10 mouse cellular contexts compared by ENCODE assay signal in genomic region chr19:8755652-8756051, GRCm38 (mm10). TPM values are rescaled to one million over a fixed set of nuclear protein-coding genes. Genes with fewer than 3 reads are reported as not detected.
DNase-seq lines count a peak whose midpoint lies in the region; ATAC-seq and TF ChIP-seq lines count a peak whose summit lies in the region.
"Had no signal": no experiment of that assay in that cellular context is flagged by ENCODE, and none has a peak within 500 bp of the region (broad histone marks: within the 10 kb centered on the region; RNA-seq: fewer than 3 reads in every experiment).

No protein-coding gene starts in this region.

- TF ChIP-seq POLR2A in heart, adult 2 months (IDR thresholded peaks at IDR 0.05; ENCODE audit: insufficient read depth, low read depth, low read length), result no peak
- no peak for TF ChIP-seq POLR2A in CH12.LX (IDR thresholded peaks at IDR 0.05; ENCODE audit: low read depth, low read length)

- peaks cover 7% of the 10 kb centered on the region for H3K79me2 ChIP-seq in heart, adult 2 months (replicated peaks; ENCODE audit: control insufficient read depth, insufficient read depth, low read length)
- peaks cover 45% of the 10 kb centered on the region for H3K79me2 ChIP-seq in CH12.LX (replicated peaks; ENCODE audit: control insufficient read depth, extremely low read depth, insufficient read depth, poor library complexity, severe bottlenecking)

- no peak for TF ChIP-seq EP300 in heart, adult 2 months (IDR thresholded peaks at IDR 0.05; ENCODE audit: insufficient read depth, low read depth, low read length)
- TF ChIP-seq EP300 in CH12.LX (IDR thresholded peaks at IDR 0.05; ENCODE audit: low read length), result no peak

- peak overlapping the region; percentile 73 for H3K4me3 ChIP-seq in heart, embryonic 13.5 days
- H3K4me3 ChIP-seq in heart, adult 2 months, result no peak overlapping the region
- H3K4me3 ChIP-seq in CH12.LX (replicated peaks in 1 of 3; ENCODE audit: low read depth in 2 of 3, low read length in 2 of 3, poor library complexity in 1 of 3), result no peak overlapping the region
- no peak overlapping the region for H3K4me3 ChIP-seq in forebrain, embryonic 13.5 days
- H3K4me3 ChIP-seq in limb, embryonic 15.5 days, result peak overlapping the region; percentile 93; the same call in 1 of the 2 replicates

- H3K4me1 ChIP-seq in heart, embryonic 13.5 days, result peaks cover 35% of the 10 kb centered on the region
- H3K4me1 ChIP-seq in heart, adult 2 months (ENCODE audit: control insufficient read depth, insufficient read depth, low read length), result peaks cover 4% of the 10 kb centered on the region
- peaks cover 0 to 26% of the 10 kb centered on the region in 2 experiments; a peak in 2 of 4 replicates for H3K4me1 ChIP-seq in CH12.LX (ENCODE audit: control insufficient read depth in 1 of 2, insufficient read depth in 2 of 2)
- H3K4me1 ChIP-seq in forebrain, embryonic 13.5 days, result peaks cover 26% of the 10 kb centered on the region
- peaks cover 19% of the 10 kb centered on the region for H3K4me1 ChIP-seq in limb, embryonic 15.5 days

- H3K36me3 ChIP-seq in heart, embryonic 13.5 days, result peaks cover 53% of the 10 kb centered on the region
- H3K36me3 ChIP-seq in heart, adult 2 months (ENCODE audit: control insufficient read depth, insufficient read depth, low read length), result peaks cover 10% of the 10 kb centered on the region
- peaks cover 32 to 41% of the 10 kb centered on the region in 2 experiments for H3K36me3 ChIP-seq in CH12.LX (replicated peaks in 1 of 2; ENCODE audit: control insufficient read depth in 1 of 2, insufficient read depth in 1 of 2, low read length in 1 of 2)
- H3K36me3 ChIP-seq in forebrain, embryonic 13.5 days (ENCODE audit: poor library complexity, severe bottlenecking), result peaks cover 46% of the 10 kb centered on the region
- H3K36me3 ChIP-seq in limb, embryonic 15.5 days, result peaks cover 45% of the 10 kb centered on the region

- no peak for TF ChIP-seq CTCF in heart, adult 2 months (IDR thresholded peaks at IDR 0.05)
- TF ChIP-seq CTCF in CH12.LX (conservative IDR thresholded peaks at IDR 0.05 in 1 of 2, IDR thresholded peaks at IDR 0.05 in 1 of 2; ENCODE audit: low read depth in 2 of 2, low read length in 2 of 2), result no peak

- peak overlapping the region; percentile 87 for H3K4me2 ChIP-seq in heart, embryonic 13.5 days
- H3K4me2 ChIP-seq in CH12.LX (ENCODE audit: insufficient read depth, low read depth, poor library complexity, severe bottlenecking), result peak overlapping the region; percentile 97
- H3K4me2 ChIP-seq in forebrain, embryonic 13.5 days, result peak overlapping the region; percentile 85
- H3K4me2 ChIP-seq in limb, embryonic 15.5 days, result peak overlapping the region; percentile 54; the same call in 1 of the 2 replicates

- in situ Hi-C loops in CH12.LX (cut with MboI; ENCODE audit: low pct_ligation_motif_present, low pct_unique_long_range_greater_than_20kb, low sequenced_read_pairs), result no loop called here

- H3K27ac ChIP-seq in heart, embryonic 13.5 days (replicated peaks), result no peak overlapping the region
- H3K27ac ChIP-seq in heart, adult 2 months, result no peak overlapping the region
- no peak overlapping the region for H3K27ac ChIP-seq in CH12.LX (ENCODE audit: insufficient read depth, low read depth)
- H3K27ac ChIP-seq in forebrain, embryonic 13.5 days, result no peak overlapping the region
- peak overlapping the region; percentile 43; the same call in 1 of the 2 replicates for H3K27ac ChIP-seq in limb, embryonic 15.5 days

- intact Hi-C loops in heart, adult 2 months (cut with DNase I), result loop anchor here (1.0 to 5.0 kb wide), 3 partner anchors 14 to 62 kb away; partner anchors contain the start of genes Stx5a, Tmem179b and Ttc9c

- no peak for TF ChIP-seq RAD21 in CH12.LX (IDR thresholded peaks at IDR 0.05; ENCODE audit: low read depth, low read length)

- dilution Hi-C loops in CH12.LX (cut with MboI; ENCODE audit: extremely low pct_ligation_motif_present, extremely low pct_unique_long_range_greater_than_20kb, low sequenced_read_pairs), result no loop called here

- DNase-seq in heart, adult 2 months, result no peak
- DNase-seq in CH12.LX (ENCODE audit: extremely low read depth), result no peak
- no peak for DNase-seq in adrenal gland, adult (ENCODE audit: inconsistent age in 2 of 2, low spot score in 1 of 2)
- no peak for DNase-seq in right cerebral cortex, postnatal 25 days
- no peak for DNase-seq in embryo, embryonic 9.5 days (ENCODE audit: extremely low spot score)
- DNase-seq: kidney, adult 2 months; lung, postnatal 36 days had no signal

- peak overlapping the region; percentile 89; the same call in 1 of the 2 replicates for H3K9ac ChIP-seq in heart, embryonic 13.5 days
- no peak overlapping the region for H3K9ac ChIP-seq in heart, adult 2 months (ENCODE audit: low read depth, low read length)
- H3K9ac ChIP-seq in CH12.LX (ENCODE audit: insufficient read depth, low read depth), result peak overlapping the region; percentile 80
- H3K9ac ChIP-seq in forebrain, embryonic 13.5 days, result no peak overlapping the region
- no peak overlapping the region for H3K9ac ChIP-seq in limb, embryonic 15.5 days

- H3K27me3 ChIP-seq in heart, embryonic 13.5 days (replicated peaks), result no peaks in the 10 kb centered on the region
- no peaks in the 10 kb centered on the region for H3K27me3 ChIP-seq in heart, adult 2 months (ENCODE audit: control insufficient read depth, insufficient read depth, low read length)
- no peaks in the 10 kb centered on the region for H3K27me3 ChIP-seq in CH12.LX (replicated peaks)
- no peaks in the 10 kb centered on the region for H3K27me3 ChIP-seq in forebrain, embryonic 13.5 days
- no peaks in the 10 kb centered on the region for H3K27me3 ChIP-seq in limb, embryonic 15.5 days

- H3K9me3 ChIP-seq in heart, embryonic 13.5 days, result no peaks in the 10 kb centered on the region
- H3K9me3 ChIP-seq in CH12.LX (replicated peaks; ENCODE audit: low read length), result no peaks in the 10 kb centered on the region
- H3K9me3 ChIP-seq in forebrain, embryonic 13.5 days (replicated peaks), result no peaks in the 10 kb centered on the region
- H3K9me3 ChIP-seq in limb, embryonic 15.5 days, result no peaks in the 10 kb centered on the region

- WGBS in heart, embryonic 13.5 days, result 50% methylated on average over 3 of the region's 3 CpGs
- WGBS in heart, adult 2 months, result 47% methylated on average over 3 of the region's 3 CpGs
- 85% methylated on average over 3 of the region's 3 CpGs for WGBS in forebrain, embryonic 13.5 days
- 73% methylated on average over 3 of the region's 3 CpGs for WGBS in limb, embryonic 15.5 days

- no peak for ATAC-seq in heart, embryonic 13.5 days (ENCODE audit: extremely low read depth, insufficient number of reproducible peaks, low FRiP score, low TSS enrichment)
- no peak for ATAC-seq in forebrain, embryonic 13.5 days
- ATAC-seq in limb, embryonic 15.5 days (ENCODE audit: insufficient number of reproducible peaks, low FRiP score, low TSS enrichment, low read depth), result no peak

RNA-seq across cellular contexts. Expression of gene Nxf1, which starts 1.2 kb away (rescaled TPM):
- polyA plus RNA-seq in heart, embryonic 13.5 days (2015; fragmentation: Nextera tagmentation; extraction: Ambion mirVana), result 123 and 124 TPM in 2 replicates
- total RNA-seq in heart, adult 2 months (2021), result 10 to 100 TPM; 35.5 to 41.8 TPM
- polyA plus RNA-seq in heart, adult 2 months (2012; rRNA removed), result 66.5 and 93.2 TPM in 2 replicates
- 66.5 and 83.6 TPM in 2 replicates for total RNA-seq in CH12.LX (2012; rRNA removed)
- total RNA-seq in CH12.LX (2014; rRNA removed), result 101 and 102 TPM in 2 replicates
- polyA plus RNA-seq in CH12.LX (2012; ENCODE audit: insufficient read length, low read depth), result 136 and 160 TPM in 2 replicates
- 194 and 211 TPM in 2 replicates for polyA plus RNA-seq in forebrain, embryonic 13.5 days (2015; fragmentation: Nextera tagmentation; extraction: Ambion mirVana)
- 171 and 188 TPM in 2 replicates for polyA plus RNA-seq in limb, embryonic 15.5 days (2015; fragmentation: Nextera tagmentation; extraction: Ambion mirVana)

RNA-seq across cellular contexts. Expression of gene Stx5a, which starts 14.4 kb away (rescaled TPM):
- 81.1 and 87.5 TPM in 2 replicates for polyA plus RNA-seq in heart, embryonic 13.5 days (2015; fragmentation: Nextera tagmentation; extraction: Ambion mirVana)
- total RNA-seq in heart, adult 2 months (2021), result 10 to 100 TPM; 23.8 to 25.3 TPM
- polyA plus RNA-seq in heart, adult 2 months (2012; rRNA removed), result 33.4 and 49.3 TPM in 2 replicates
- total RNA-seq in CH12.LX (2012; rRNA removed) (47.5 and 48.1 TPM in 2 replicates), CH12.LX (2014; rRNA removed) (49.1 and 49.7 TPM in 2 replicates)
- 35.2 and 39.3 TPM in 2 replicates for polyA plus RNA-seq in CH12.LX (2012; ENCODE audit: insufficient read length, low read depth)
- polyA plus RNA-seq in forebrain, embryonic 13.5 days (2015; fragmentation: Nextera tagmentation; extraction: Ambion mirVana), result 117 and 118 TPM in 2 replicates
- polyA plus RNA-seq in limb, embryonic 15.5 days (2015; fragmentation: Nextera tagmentation; extraction: Ambion mirVana), result 185 and 189 TPM in 2 replicates

RNA-seq across cellular contexts. Expression of gene 1700092M07Rik, which starts 15.1 kb away (rescaled TPM):
- 1.3 and 1.4 TPM in 2 replicates for polyA plus RNA-seq in heart, embryonic 13.5 days (2015; fragmentation: Nextera tagmentation; extraction: Ambion mirVana)
- under 1 TPM in 1 of 2 experiments, not detected in 1; 0.57 TPM for total RNA-seq in heart, adult 2 months (2021)
- polyA plus RNA-seq in heart, adult 2 months (2012; rRNA removed), result 0.62 and 1.3 TPM in 2 replicates
- total RNA-seq in CH12.LX (2012; rRNA removed) (3.8 and 4.8 TPM in 2 replicates), CH12.LX (2014; rRNA removed) (1.0 and 2.4 TPM in 2 replicates)
- 3.1 and 4.3 TPM in 2 replicates for polyA plus RNA-seq in CH12.LX (2012; ENCODE audit: insufficient read length, low read depth)
- 1.9 and 3.7 TPM in 2 replicates for polyA plus RNA-seq in forebrain, embryonic 13.5 days (2015; fragmentation: Nextera tagmentation; extraction: Ambion mirVana)
- polyA plus RNA-seq in limb, embryonic 15.5 days (2015; fragmentation: Nextera tagmentation; extraction: Ambion mirVana), result 1.7 and 2.3 TPM in 2 replicates

RNA-seq across cellular contexts. Expression of gene Tmem223, which starts 15.1 kb away (rescaled TPM):
- 154 and 167 TPM in 2 replicates for polyA plus RNA-seq in heart, embryonic 13.5 days (2015; fragmentation: Nextera tagmentation; extraction: Ambion mirVana)
- 100 to 1,000 TPM; 108 to 130 TPM for total RNA-seq in heart, adult 2 months (2021)
- polyA plus RNA-seq in heart, adult 2 months (2012; rRNA removed), result 212 and 233 TPM in 2 replicates
- 56.5 and 58.7 TPM in 2 replicates for total RNA-seq in CH12.LX (2012; rRNA removed)
- 86.6 and 106 TPM in 2 replicates for total RNA-seq in CH12.LX (2014; rRNA removed)
- polyA plus RNA-seq in CH12.LX (2012; ENCODE audit: insufficient read length, low read depth), result 43.3 and 45.7 TPM in 2 replicates
- 260 and 261 TPM in 2 replicates for polyA plus RNA-seq in forebrain, embryonic 13.5 days (2015; fragmentation: Nextera tagmentation; extraction: Ambion mirVana)
- polyA plus RNA-seq in limb, embryonic 15.5 days (2015; fragmentation: Nextera tagmentation; extraction: Ambion mirVana), result 141 and 155 TPM in 2 replicates

RNA-seq across cellular contexts. Expression of gene Tmem179b, which starts 18.6 kb away (rescaled TPM):
- polyA plus RNA-seq in heart, embryonic 13.5 days (2015; fragmentation: Nextera tagmentation; extraction: Ambion mirVana), result 54.5 and 60.7 TPM in 2 replicates
- total RNA-seq in heart, adult 2 months (2021), result 10 to 100 TPM; 14.8 to 17.1 TPM
- 44.5 and 44.9 TPM in 2 replicates for polyA plus RNA-seq in heart, adult 2 months (2012; rRNA removed)
- 50.8 and 54.4 TPM in 2 replicates for total RNA-seq in CH12.LX (2012; rRNA removed)
- 85.7 and 105 TPM in 2 replicates for total RNA-seq in CH12.LX (2014; rRNA removed)
- polyA plus RNA-seq in CH12.LX (2012; ENCODE audit: insufficient read length, low read depth), result 49.8 and 72.0 TPM in 2 replicates
- polyA plus RNA-seq in forebrain, embryonic 13.5 days (2015; fragmentation: Nextera tagmentation; extraction: Ambion mirVana), result 35.9 and 36.5 TPM in 2 replicates
- polyA plus RNA-seq in limb, embryonic 15.5 days (2015; fragmentation: Nextera tagmentation; extraction: Ambion mirVana), result 78.4 and 81.7 TPM in 2 replicates

Comparison
In these comparisons a context has a peak if more than half of its experiments do, and no peak if none do; other contexts are left out.
1. H3K4me3 ChIP-seq: peak in heart, embryonic 13.5 days (single experiment) and limb, embryonic 15.5 days (single experiment); none in heart, adult 2 months (single experiment), CH12.LX (0 of 3) and forebrain, embryonic 13.5 days (single experiment).
2. H3K9ac ChIP-seq: peak in heart, embryonic 13.5 days (single experiment) and CH12.LX (single experiment); none in heart, adult 2 months (single experiment), forebrain, embryonic 13.5 days (single experiment) and limb, embryonic 15.5 days (single experiment).
3. Peak in every context shown above with its lines, with median percentiles within 50 percentile points of each other: H3K4me2 ChIP-seq.